Comparison of ENCODE assay signal across 7 mouse cellular contexts in genomic region chr9:60713616-60714015, GRCm38 (mm10). TPM values are rescaled to one million over a fixed set of nuclear protein-coding genes. Genes with fewer than 3 reads are reported as not detected.
A peak's percentile ranks its signal among the peaks of the same experiment; 100 is the strongest.
DNase-seq lines count a peak whose midpoint lies in the region; ATAC-seq and TF ChIP-seq lines count a peak whose summit lies in the region.

No protein-coding gene starts in this region.

- DNase-seq in left cerebral cortex, postnatal 25 days (ENCODE audit: low spot score in 2 of 2), result peak; percentile 22 to 27
- no peak for DNase-seq in left cerebral cortex, adult 9 months (ENCODE audit: low spot score in 2 of 2)
- no peak for DNase-seq in hindbrain, postnatal 0 days (ENCODE audit: low spot score)
- no peak for DNase-seq in natural killer cell, adult 2 months (ENCODE audit: low spot score in 2 of 2)
- no peak for DNase-seq in urinary bladder, postnatal 25 days (ENCODE audit: low spot score)

- H3K27ac ChIP-seq in embryonic fibroblast, embryonic 13.5 days (ENCODE audit: insufficient read depth, low read length), result no peak overlapping the region
- H3K27ac ChIP-seq in hindbrain, postnatal 0 days, result peak overlapping the region; percentile 82
- H3K27ac ChIP-seq in neural tube, embryonic 14.5 days (ENCODE audit: low read depth, low read length), result no peak overlapping the region

- H3K27me3 ChIP-seq in hindbrain, postnatal 0 days (ENCODE audit: insufficient read depth, low read length), result no peaks in the 10 kb centered on the region
- H3K27me3 ChIP-seq in neural tube, embryonic 14.5 days (ENCODE audit: control insufficient read depth, insufficient read depth, low read length), result no peaks in the 10 kb centered on the region

- 48% methylated on average over 4 of the region's 4 CpGs for WGBS in hindbrain, postnatal 0 days
- 33% methylated on average over 4 of the region's 4 CpGs for WGBS in neural tube, embryonic 14.5 days

- peak overlapping the region; percentile 82 for H3K4me2 ChIP-seq in hindbrain, postnatal 0 days (ENCODE audit: low read depth, low read length)
- H3K4me2 ChIP-seq in neural tube, embryonic 14.5 days (ENCODE audit: low read depth, low read length), result peak overlapping the region; percentile 93

- no peak for TF ChIP-seq POLR2A in embryonic fibroblast, embryonic 13.5 days (IDR thresholded peaks at IDR 0.05; ENCODE audit: low read depth, low read length)

- H3K36me3 ChIP-seq in hindbrain, postnatal 0 days (ENCODE audit: insufficient read depth, low read length), result no peaks in the 10 kb centered on the region
- H3K36me3 ChIP-seq in neural tube, embryonic 14.5 days (ENCODE audit: control insufficient read depth, insufficient read depth, low read length), result no peaks in the 10 kb centered on the region

- no peaks in the 10 kb centered on the region for H3K9me3 ChIP-seq in hindbrain, postnatal 0 days (ENCODE audit: low read length)
- no peaks in the 10 kb centered on the region for H3K9me3 ChIP-seq in neural tube, embryonic 14.5 days (ENCODE audit: control insufficient read depth, low read length)

- intact Hi-C loops in left cerebral cortex, postnatal 25 days (cut with DNase I), result no loop called here

- TF ChIP-seq CTCF in embryonic fibroblast, embryonic 13.5 days (IDR thresholded peaks at IDR 0.05; ENCODE audit: borderline replicate concordance, insufficient read depth, low read length), result no peak
- TF ChIP-seq CTCF in hindbrain, postnatal 0 days (IDR thresholded peaks at IDR 0.05; ENCODE audit: low read depth), result no peak

- H3K4me1 ChIP-seq in embryonic fibroblast, embryonic 13.5 days (ENCODE audit: control insufficient read depth, insufficient read depth, low read length), result no peaks in the 10 kb centered on the region
- H3K4me1 ChIP-seq in hindbrain, postnatal 0 days (ENCODE audit: insufficient read depth, low read length), result peaks cover 5% of the 10 kb centered on the region; the same call in 1 of the 2 replicates
- no peaks in the 10 kb centered on the region for H3K4me1 ChIP-seq in neural tube, embryonic 14.5 days (ENCODE audit: control insufficient read depth, insufficient read depth, low read length)

- H3K4me3 ChIP-seq in embryonic fibroblast, embryonic 13.5 days (ENCODE audit: insufficient read depth, low read length), result peak overlapping the region; percentile 41; the same call in 1 of the 2 replicates
- H3K4me3 ChIP-seq in hindbrain, postnatal 0 days (ENCODE audit: low read length), result peak overlapping the region; percentile 56
- H3K4me3 ChIP-seq in neural tube, embryonic 14.5 days (ENCODE audit: low read depth, low read length), result peak overlapping the region; percentile 61

- ATAC-seq in hindbrain, postnatal 0 days, result peak; percentile 8; the same call in 1 of the 2 replicates
- ATAC-seq in neural tube, embryonic 14.5 days (ENCODE audit: low read depth), result no peak

- H3K9ac ChIP-seq in hindbrain, postnatal 0 days (replicated peaks; ENCODE audit: low read length), result peak overlapping the region; percentile 88
- H3K9ac ChIP-seq in neural tube, embryonic 14.5 days (replicated peaks; ENCODE audit: low read depth, low read length), result peak overlapping the region; percentile 86

RNA-seq across cellular contexts. Expression of gene Larp6, which starts 0.8 kb away (rescaled TPM):
- total RNA-seq in left cerebral cortex, postnatal 25 days (2021), result 10 to 100 TPM; 36.5 to 36.7 TPM
- 2.1 and 3.4 TPM in 2 replicates for polyA plus RNA-seq in embryonic fibroblast, embryonic 13.5 days (2011; ENCODE audit: insufficient read length, low read depth, missing spikeins)
- total RNA-seq in hindbrain, postnatal 0 days (2014; rRNA removed), result 33.4 and 38.2 TPM in 2 replicates
- polyA plus RNA-seq in hindbrain, postnatal 0 days (2015; fragmentation: Nextera tagmentation; extraction: Ambion mirVana), result 23.8 and 26.0 TPM in 2 replicates
- polyA plus RNA-seq in neural tube, embryonic 14.5 days (2014; fragmentation: Nextera tagmentation; extraction: Ambion mirVana), result 18.2 and 22.4 TPM in 2 replicates

RNA-seq across cellular contexts. Expression of gene Lrrc49, which starts 25.7 kb away (rescaled TPM):
- total RNA-seq in left cerebral cortex, postnatal 25 days (2021), result 10 to 100 TPM; 82.9 to 88.3 TPM
- 11.0 and 16.6 TPM in 2 replicates for polyA plus RNA-seq in embryonic fibroblast, embryonic 13.5 days (2011; ENCODE audit: insufficient read length, low read depth, missing spikeins)
- total RNA-seq in hindbrain, postnatal 0 days (2014; rRNA removed), result 48.6 and 50.0 TPM in 2 replicates
- polyA plus RNA-seq in hindbrain, postnatal 0 days (2015; fragmentation: Nextera tagmentation; extraction: Ambion mirVana), result 71.1 and 71.9 TPM in 2 replicates
- polyA plus RNA-seq in neural tube, embryonic 14.5 days (2014; fragmentation: Nextera tagmentation; extraction: Ambion mirVana), result 84.0 and 91.0 TPM in 2 replicates

Comparison
In these comparisons a context has a peak if more than half of its experiments do, and no peak if none do; other contexts are left out.
1. DNase-seq: peak in left cerebral cortex, postnatal 25 days (2 of 2); none in left cerebral cortex, adult 9 months (0 of 2), hindbrain, postnatal 0 days (single experiment), natural killer cell, adult 2 months (0 of 2) and urinary bladder, postnatal 25 days (single experiment).
2. Peak in every context shown above with its lines, with median percentiles within 50 percentile points of each other: H3K4me3 ChIP-seq.